Comparison of ENCODE assay signal across 24 mouse cellular contexts in the genomic region with DNA sequence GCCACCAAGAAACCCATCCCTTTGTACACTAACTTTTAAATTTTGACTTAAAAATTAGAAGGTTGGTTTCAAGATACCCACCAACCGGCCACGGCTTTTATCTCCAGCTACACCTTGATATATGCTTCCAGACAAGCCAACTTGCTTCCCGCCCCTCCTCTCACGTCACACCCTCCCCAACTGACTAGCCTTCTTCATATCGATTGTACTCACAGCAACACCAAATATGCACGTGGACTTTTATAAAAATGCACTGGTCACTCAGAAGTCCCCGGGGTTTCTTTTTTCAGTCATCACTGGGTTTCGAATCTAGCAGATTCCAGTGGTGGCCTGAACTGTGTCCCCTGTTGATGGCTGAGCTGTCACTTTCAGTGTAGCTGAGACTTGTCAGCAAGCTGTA. TPM values are rescaled to one million over a fixed set of nuclear protein-coding genes. Genes with fewer than 3 reads are reported as not detected.
A peak's percentile ranks its signal among the peaks of the same experiment; 100 is the strongest.
DNase-seq lines count a peak whose midpoint lies in the region; ATAC-seq and TF ChIP-seq lines count a peak whose summit lies in the region.
"Had no signal": no experiment of that assay in that cellular context is flagged by ENCODE, and none has a peak within 500 bp of the region (broad histone marks: within the 10 kb centered on the region; RNA-seq: fewer than 3 reads in every experiment).

No protein-coding gene starts in this region.

- ATAC-seq in heart, embryonic 11.5 days (replicated peaks; ENCODE audit: insufficient number of reproducible peaks, low FRiP score, low TSS enrichment): peak; percentile 44; the same call in 1 of the 2 replicates
- ATAC-seq in megakaryocyte-erythroid progenitor cell, adult 5-6 weeks (replicated peaks; ENCODE audit: low FRiP score, low TSS enrichment, poor library complexity, severe bottlenecking): peak; percentile 68
- no peak for ATAC-seq in forebrain, embryonic 11.5 days (replicated peaks; ENCODE audit: low FRiP score)
- no peak for ATAC-seq in neural tube, embryonic 15.5 days (ENCODE audit: low FRiP score)
- ATAC-seq: forebrain, postnatal 0 days; intestine, postnatal 0 days had no signal

- peaks cover 43% of the 10 kb centered on the region for H3K79me2 ChIP-seq in MEL (ENCODE audit: control insufficient read depth, insufficient read depth, low read length, poor library complexity)

- H3K4me2 ChIP-seq in heart, embryonic 11.5 days: peak overlapping the region; percentile 38
- no peak overlapping the region for H3K4me2 ChIP-seq in forebrain, embryonic 11.5 days (ENCODE audit: low read depth, low read length, severe bottlenecking)
- no peak overlapping the region for H3K4me2 ChIP-seq in neural tube, embryonic 15.5 days
- H3K4me2 ChIP-seq: hindbrain, embryonic 15.5 days; neural tube, embryonic 13.5 days had no signal

- H3K4me3 ChIP-seq in heart, embryonic 11.5 days (ENCODE audit: low read depth, low read length): no peak overlapping the region
- H3K4me3 ChIP-seq in MEL (ENCODE audit: control insufficient read depth in 1 of 2, insufficient read depth in 1 of 2, low read depth in 2 of 2, low read length in 2 of 2): peak overlapping the region; percentile 74 to 96
- no peak overlapping the region for H3K4me3 ChIP-seq in forebrain, embryonic 11.5 days (ENCODE audit: low read depth, low read length)
- no peak overlapping the region for H3K4me3 ChIP-seq in neural tube, embryonic 15.5 days (replicated peaks)
- H3K4me3 ChIP-seq: hindbrain, embryonic 15.5 days; limb, embryonic 10.5 days; neural tube, embryonic 13.5 days had no signal

- intact Hi-C loops in heart, postnatal 10 days (cut with DNase I): no loop called here

- no peaks in the 10 kb centered on the region for H3K36me3 ChIP-seq in heart, embryonic 11.5 days (ENCODE audit: control insufficient read depth, insufficient read depth, low read length)
- peaks cover 0 to 63% of the 10 kb centered on the region in 2 experiments; a peak in 2 of 4 replicates for H3K36me3 ChIP-seq in MEL (ENCODE audit: control insufficient read depth in 1 of 2, insufficient read depth in 2 of 2, low read length in 2 of 2)
- H3K36me3 ChIP-seq in forebrain, embryonic 11.5 days (ENCODE audit: control insufficient read depth, insufficient read depth, low read length): no peaks in the 10 kb centered on the region
- H3K36me3 ChIP-seq in neural tube, embryonic 15.5 days: no peaks in the 10 kb centered on the region
- H3K36me3 ChIP-seq: hindbrain, embryonic 15.5 days; limb, embryonic 10.5 days; neural tube, embryonic 13.5 days had no signal

- WGBS in heart, embryonic 11.5 days (ENCODE audit: insufficient replicate concordance): 66% methylated on average over 8 of the region's 8 CpGs
- 89% methylated on average over 8 of the region's 8 CpGs for WGBS in forebrain, embryonic 11.5 days
- WGBS in neural tube, embryonic 15.5 days: 89% methylated on average over 8 of the region's 8 CpGs

- peak overlapping the region; percentile 78 for H3K27ac ChIP-seq in heart, embryonic 11.5 days (ENCODE audit: low read depth, low read length)
- peak overlapping the region; percentile 100 for H3K27ac ChIP-seq in MEL (ENCODE audit: control insufficient read depth, low read depth, low read length)
- H3K27ac ChIP-seq in forebrain, embryonic 11.5 days (ENCODE audit: low read depth, low read length): no peak overlapping the region
- no peak overlapping the region for H3K27ac ChIP-seq in neural tube, embryonic 15.5 days (replicated peaks)
- H3K27ac ChIP-seq: hindbrain, embryonic 15.5 days; limb, embryonic 10.5 days; neural tube, embryonic 13.5 days; stomach, postnatal 0 days had no signal

- TF ChIP-seq RAD21 in MEL (IDR thresholded peaks at IDR 0.05; ENCODE audit: low read depth, low read length): no peak

- H3K9me3 ChIP-seq in heart, embryonic 11.5 days (replicated peaks; ENCODE audit: control insufficient read depth, low read length): no peaks in the 10 kb centered on the region
- no peaks in the 10 kb centered on the region for H3K9me3 ChIP-seq in MEL (replicated peaks; ENCODE audit: insufficient read depth, low read length)
- no peaks in the 10 kb centered on the region for H3K9me3 ChIP-seq in forebrain, embryonic 11.5 days (ENCODE audit: control insufficient read depth, low read length)
- no peaks in the 10 kb centered on the region for H3K9me3 ChIP-seq in neural tube, embryonic 15.5 days (replicated peaks)
- H3K9me3 ChIP-seq: hindbrain, embryonic 15.5 days; limb, embryonic 10.5 days; neural tube, embryonic 13.5 days had no signal

- TF ChIP-seq CTCF in MEL (IDR thresholded peaks at IDR 0.05 in 2 of 3, conservative IDR thresholded peaks at IDR 0.05 in 1 of 3; ENCODE audit: control insufficient read depth in 1 of 3, insufficient read depth in 1 of 3, low read depth in 2 of 3, low read length in 3 of 3, poor library complexity in 1 of 3, severe bottlenecking in 1 of 3): no peak

- H3K27me3 ChIP-seq in heart, embryonic 11.5 days (ENCODE audit: control insufficient read depth, insufficient read depth, low read length): no peaks in the 10 kb centered on the region
- no peaks in the 10 kb centered on the region for H3K27me3 ChIP-seq in MEL (ENCODE audit: control insufficient read depth in 1 of 2, insufficient read depth in 2 of 2, low read length in 2 of 2)
- no peaks in the 10 kb centered on the region for H3K27me3 ChIP-seq in forebrain, embryonic 11.5 days (ENCODE audit: control insufficient read depth, insufficient read depth, low read length)
- no peaks in the 10 kb centered on the region for H3K27me3 ChIP-seq in neural tube, embryonic 15.5 days (replicated peaks)
- H3K27me3 ChIP-seq: hindbrain, embryonic 15.5 days; neural tube, embryonic 13.5 days had no signal

- peak; percentile 29 to 68; a peak in 2 of 4 replicates for TF ChIP-seq POLR2A in MEL (IDR thresholded peaks at IDR 0.05; ENCODE audit: control insufficient read depth in 1 of 2, insufficient read depth in 1 of 2, low read depth in 1 of 2, low read length in 2 of 2, poor library complexity in 1 of 2)

- no peak for DNase-seq in heart, postnatal 10 days
- DNase-seq in MEL (ENCODE audit: low read depth, low spot score): peak; percentile 94
- DNase-seq in liver: peak; percentile 89
- DNase-seq in forebrain, embryonic 11.5 days (ENCODE audit: low spot score): no peak
- DNase-seq in retina, embryonic 14.5 days (ENCODE audit: low spot score): no peak
- DNase-seq: adrenal gland, adult 2 months; cerebellum, adult 9-10 months; forebrain, postnatal 0 days; gastrocnemius, postnatal 14 days; kidney, postnatal 25 days; retina, postnatal 1 day; thymus, postnatal 14 days had no signal

- H3K4me1 ChIP-seq in heart, embryonic 11.5 days (ENCODE audit: control insufficient read depth, insufficient read depth, low read length): no peaks in the 10 kb centered on the region; the same call in 1 of the 2 replicates
- peaks cover 21 to 52% of the 10 kb centered on the region in 2 experiments for H3K4me1 ChIP-seq in MEL (ENCODE audit: control insufficient read depth in 1 of 2, insufficient read depth in 2 of 2, low read length in 2 of 2)
- no peaks in the 10 kb centered on the region for H3K4me1 ChIP-seq in forebrain, embryonic 11.5 days (replicated peaks; ENCODE audit: control insufficient read depth, insufficient read depth, low read length)
- H3K4me1 ChIP-seq in neural tube, embryonic 15.5 days: no peaks in the 10 kb centered on the region

- H3K9ac ChIP-seq in heart, embryonic 11.5 days (ENCODE audit: low read depth, low read length): no peak overlapping the region
- H3K9ac ChIP-seq in MEL (ENCODE audit: control insufficient read depth, low read depth, low read length, poor library complexity, severe bottlenecking): peak overlapping the region; percentile 98
- H3K9ac ChIP-seq in forebrain, embryonic 11.5 days (ENCODE audit: low read length): no peak overlapping the region
- H3K9ac ChIP-seq in neural tube, embryonic 15.5 days (replicated peaks): no peak overlapping the region
- H3K9ac ChIP-seq: forebrain, postnatal 0 days; hindbrain, embryonic 15.5 days; neural tube, embryonic 13.5 days had no signal

- TF ChIP-seq EP300 in MEL (IDR thresholded peaks at IDR 0.05; ENCODE audit: low read depth in 1 of 2, low read length in 2 of 2): peak; percentile 88 to 96

RNA-seq across cellular contexts. Expression of a gene that starts 0.8 kb away (rescaled TPM):
- polyA plus RNA-seq in heart, embryonic 11.5 days (2014; fragmentation: Nextera tagmentation; extraction: Ambion mirVana): 34.7 and 58.1 TPM in 2 replicates
- total RNA-seq in heart, postnatal 10 days (2021): under 1 TPM in 1 of 2 experiments, not detected in 1; 0.12 TPM
- 125 and 138 TPM in 2 replicates for total RNA-seq in MEL (2012; rRNA removed)
- polyA plus RNA-seq in MEL (2012; ENCODE audit: insufficient read depth in 1 of 2, insufficient read length in 2 of 2, low read depth in 1 of 2, low replicate concordance in 2 of 2, missing spikeins in 1 of 2): 100 to 1,000 TPM in 1 of 2 experiments, 10 to 100 TPM in 1; 44.1 to 247 TPM
- 505 and 531 TPM in 2 replicates for total RNA-seq in megakaryocyte-erythroid progenitor cell, adult 5-6 weeks (2014; fragmentation: Nextera tagmentation)
- total RNA-seq in megakaryocyte-erythroid progenitor cell, adult 5-6 weeks (2017): 220 and 292 TPM in 2 replicates
- 11.1 and 11.4 TPM in 2 replicates for polyA plus RNA-seq in forebrain, embryonic 11.5 days (2014; fragmentation: Nextera tagmentation; extraction: Ambion mirVana)
- polyA plus RNA-seq in neural tube, embryonic 15.5 days (2015; fragmentation: Nextera tagmentation; extraction: Ambion mirVana): 0.79 and 1.2 TPM in 2 replicates

RNA-seq across cellular contexts. Expression of a gene that starts 4.5 kb away (rescaled TPM):
- 138 and 143 TPM in 2 replicates for polyA plus RNA-seq in heart, embryonic 11.5 days (2014; fragmentation: Nextera tagmentation; extraction: Ambion mirVana)
- total RNA-seq in heart, postnatal 10 days (2021): 10 to 100 TPM; 30.0 to 30.9 TPM
- 63.7 and 64.7 TPM in 2 replicates for total RNA-seq in MEL (2012; rRNA removed)
- 100 to 1,000 TPM in 1 of 2 experiments, not detected in 1; 131 TPM for polyA plus RNA-seq in MEL (2012; ENCODE audit: insufficient read depth in 1 of 2, insufficient read length in 2 of 2, low read depth in 1 of 2, low replicate concordance in 2 of 2, missing spikeins in 1 of 2)
- 107 and 124 TPM in 2 replicates for total RNA-seq in megakaryocyte-erythroid progenitor cell, adult 5-6 weeks (2014; fragmentation: Nextera tagmentation)
- total RNA-seq in megakaryocyte-erythroid progenitor cell, adult 5-6 weeks (2017): 47.7 and 52.9 TPM in 2 replicates
- 146 and 150 TPM in 2 replicates for polyA plus RNA-seq in forebrain, embryonic 11.5 days (2014; fragmentation: Nextera tagmentation; extraction: Ambion mirVana)
- polyA plus RNA-seq in neural tube, embryonic 15.5 days (2015; fragmentation: Nextera tagmentation; extraction: Ambion mirVana): 198 and 242 TPM in 2 replicates

RNA-seq across cellular contexts. Expression of a gene that starts 16.6 kb away (rescaled TPM):
- 10.9 and 13.7 TPM in 2 replicates for polyA plus RNA-seq in heart, embryonic 11.5 days (2014; fragmentation: Nextera tagmentation; extraction: Ambion mirVana)
- total RNA-seq in heart, postnatal 10 days (2021): 10 to 100 TPM; 19.4 to 22.3 TPM
- total RNA-seq in MEL (2012; rRNA removed): 6.3 and 6.7 TPM in 2 replicates
- polyA plus RNA-seq in MEL (2012; ENCODE audit: insufficient read depth in 1 of 2, insufficient read length in 2 of 2, low read depth in 1 of 2, low replicate concordance in 2 of 2, missing spikeins in 1 of 2): 1 to 10 TPM in 1 of 2 experiments, not detected in 1; 9.9 TPM
- total RNA-seq in megakaryocyte-erythroid progenitor cell, adult 5-6 weeks (2014; fragmentation: Nextera tagmentation): 44.4 and 47.3 TPM in 2 replicates
- total RNA-seq in megakaryocyte-erythroid progenitor cell, adult 5-6 weeks (2017): 6.5 and 8.1 TPM in 2 replicates
- polyA plus RNA-seq in forebrain, embryonic 11.5 days (2014; fragmentation: Nextera tagmentation; extraction: Ambion mirVana): 10.5 and 11.1 TPM in 2 replicates
- 4.4 and 4.8 TPM in 2 replicates for polyA plus RNA-seq in neural tube, embryonic 15.5 days (2015; fragmentation: Nextera tagmentation; extraction: Ambion mirVana)

RNA-seq across cellular contexts. Expression of a gene that starts 27.4 kb away (rescaled TPM):
- polyA plus RNA-seq in heart, embryonic 11.5 days (2014; fragmentation: Nextera tagmentation; extraction: Ambion mirVana): not detected in 2 replicates
- not detected for total RNA-seq in heart, postnatal 10 days (2021)
- not detected in 2 replicates for total RNA-seq in MEL (2012; rRNA removed)
- under 1 TPM in 1 of 2 experiments, not detected in 1; 0.07 TPM for polyA plus RNA-seq in MEL (2012; ENCODE audit: insufficient read depth in 1 of 2, insufficient read length in 2 of 2, low read depth in 1 of 2, low replicate concordance in 2 of 2, missing spikeins in 1 of 2)
- not detected in 2 replicates for total RNA-seq in megakaryocyte-erythroid progenitor cell, adult 5-6 weeks (2014; fragmentation: Nextera tagmentation)
- not detected in 2 replicates for total RNA-seq in megakaryocyte-erythroid progenitor cell, adult 5-6 weeks (2017)
- polyA plus RNA-seq in forebrain, embryonic 11.5 days (2014; fragmentation: Nextera tagmentation; extraction: Ambion mirVana): not detected in 2 replicates
- 0.29 and 0.54 TPM in 2 replicates for polyA plus RNA-seq in neural tube, embryonic 15.5 days (2015; fragmentation: Nextera tagmentation; extraction: Ambion mirVana)
- total RNA-seq: adrenal gland, adult 2 months; forebrain, postnatal 0 days; gastrocnemius, postnatal 14 days; layer of hippocampus, postnatal 10 days; megakaryocyte, adult 5-6 weeks; monocyte, adult 5-6 weeks had no signal
- polyA plus RNA-seq: limb, embryonic 10.5 days; lung, embryonic 16.5 days; neural tube, embryonic 13.5 days had no signal

RNA-seq across cellular contexts. Expression of a gene that starts 41.9 kb away (rescaled TPM):
- 33.2 and 34.7 TPM in 2 replicates for polyA plus RNA-seq in heart, embryonic 11.5 days (2014; fragmentation: Nextera tagmentation; extraction: Ambion mirVana)
- total RNA-seq in heart, postnatal 10 days (2021): 10 to 100 TPM; 13.8 to 18.2 TPM
- 12.3 and 12.8 TPM in 2 replicates for total RNA-seq in MEL (2012; rRNA removed)
- 10 to 100 TPM in 1 of 2 experiments, not detected in 1; 24.9 TPM for polyA plus RNA-seq in MEL (2012; ENCODE audit: insufficient read depth in 1 of 2, insufficient read length in 2 of 2, low read depth in 1 of 2, low replicate concordance in 2 of 2, missing spikeins in 1 of 2)
- 9.7 and 17.1 TPM in 2 replicates for total RNA-seq in megakaryocyte-erythroid progenitor cell, adult 5-6 weeks (2014; fragmentation: Nextera tagmentation)
- total RNA-seq in megakaryocyte-erythroid progenitor cell, adult 5-6 weeks (2017): 6.2 and 18.2 TPM in 2 replicates
- polyA plus RNA-seq in forebrain, embryonic 11.5 days (2014; fragmentation: Nextera tagmentation; extraction: Ambion mirVana): 37.3 and 37.8 TPM in 2 replicates
- 26.0 and 29.2 TPM in 2 replicates for polyA plus RNA-seq in neural tube, embryonic 15.5 days (2015; fragmentation: Nextera tagmentation; extraction: Ambion mirVana)

Comparison
In these comparisons a context has a peak if more than half of its experiments do, and no peak if none do; other contexts are left out.
1. ATAC-seq: peak in heart, embryonic 11.5 days (single experiment) and megakaryocyte-erythroid progenitor cell, adult 5-6 weeks (single experiment); none in forebrain, embryonic 11.5 days (single experiment) and neural tube, embryonic 15.5 days (single experiment).
2. H3K27ac ChIP-seq: peak in heart, embryonic 11.5 days (single experiment) and MEL (single experiment); none in forebrain, embryonic 11.5 days (single experiment) and neural tube, embryonic 15.5 days (single experiment).
3. H3K4me3 ChIP-seq: peak in MEL (2 of 2); none in heart, embryonic 11.5 days (single experiment), forebrain, embryonic 11.5 days (single experiment) and neural tube, embryonic 15.5 days (single experiment).
4. DNase-seq: peak in MEL (single experiment) and liver (single experiment); none in heart, postnatal 10 days (0 of 2), forebrain, embryonic 11.5 days (single experiment) and retina, embryonic 14.5 days (single experiment).